Mouse (Mus musculus) liver, adult 2 months (tissue): ENCODE results near the gene Fam57b.

ENCODE experiments used
- CTCF ChIP-seq: fragments of 200-500 bp; IDR thresholded peaks from 2 replicates; pipeline ENCODE4 v1.5.1; 2011; ENCODE audit warnings: low read depth, low read length, control low read depth
- POLR2A ChIP-seq: fragments of 200-500 bp; IDR thresholded peaks from 2 replicates; pipeline ENCODE4 v1.6.1; 2011; ENCODE audit warnings: low read length, control low read depth; ENCODE audit not compliant: insufficient read depth; ENCODE audit errors: extremely low read depth

DNA sequence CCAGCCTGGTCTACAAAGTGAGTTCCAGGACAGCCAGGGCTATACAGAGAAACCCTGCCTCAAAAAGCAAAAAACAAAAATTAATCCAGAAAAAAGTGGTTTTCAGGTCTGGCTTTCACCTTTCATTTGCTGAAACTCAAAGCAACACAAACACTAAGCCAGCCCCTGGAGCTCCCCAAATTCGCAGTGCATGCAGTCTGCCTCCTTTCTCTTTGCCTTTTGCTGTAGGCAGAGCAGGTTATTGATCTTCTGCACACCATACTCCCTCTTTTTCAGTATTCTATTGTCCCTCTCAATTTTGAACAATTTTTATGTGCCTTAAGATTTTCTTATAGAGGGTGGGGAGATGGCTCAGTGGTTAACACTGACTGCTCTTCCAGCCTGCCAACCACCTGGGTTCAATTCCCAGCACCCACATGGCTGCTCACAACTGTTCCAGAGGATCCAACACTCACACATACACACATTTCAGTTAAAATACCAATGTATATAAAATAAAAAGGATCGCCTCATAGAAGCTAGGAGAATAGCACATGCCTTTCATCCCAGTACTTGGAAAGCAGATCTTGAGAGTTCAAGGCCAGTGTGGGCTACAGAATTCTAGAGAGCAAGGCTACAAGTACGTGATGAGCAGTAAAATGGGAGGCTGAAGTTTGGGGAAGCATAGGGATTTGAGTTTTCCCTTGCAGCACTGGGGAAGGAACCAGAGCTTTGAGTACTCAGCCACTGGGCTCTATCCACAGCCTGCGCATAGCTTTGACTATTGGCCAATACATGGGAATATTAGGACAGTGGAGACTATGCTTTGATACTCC is 3.8 kb upstream of the Fam57b start:
- TF ChIP-seq CTCF (no peak), POLR2A (no peak)
